Mouse (Mus musculus): ENCODE data around the gene 2700049A03Rik. TPM values are rescaled to one million over a fixed set of nuclear protein-coding genes. Genes with fewer than 3 reads are reported as not detected.
"Not testable (repeated sequence)": the region's sequence is repeated elsewhere in the genome, so short reads cannot be mapped to it uniquely, and the experiment has no call there.

Gene 2700049A03Rik
- 2.1 and 2.4 TPM in 2 replicates for polyA plus RNA-seq (2012; rRNA removed)

GRCm38 (mm10) chr12:71136130-71136973, at the start of gene 2700049A03Rik, which contains the start of gene Timm9:
Gene 2700049A03Rik, plus strand, starts transcription at chr12:71136848.
Gene Timm9, minus strand, starts transcription at chr12:71136684.
- TF ChIP-seq POLR2A (IDR thresholded peaks at IDR 0.05; ENCODE audit: low read depth, low read length) (peak; percentile 44), CTCF (conservative IDR thresholded peaks at IDR 0.05; ENCODE audit: insufficient read depth, insufficient read length, low read depth, low read length) (no peak)
- H3K4me1 ChIP-seq (ENCODE audit: control insufficient read depth, insufficient read depth, low read length) = peaks cover 6% of the 10 kb centered on the region; the same call in 1 of the 2 replicates

DNA sequence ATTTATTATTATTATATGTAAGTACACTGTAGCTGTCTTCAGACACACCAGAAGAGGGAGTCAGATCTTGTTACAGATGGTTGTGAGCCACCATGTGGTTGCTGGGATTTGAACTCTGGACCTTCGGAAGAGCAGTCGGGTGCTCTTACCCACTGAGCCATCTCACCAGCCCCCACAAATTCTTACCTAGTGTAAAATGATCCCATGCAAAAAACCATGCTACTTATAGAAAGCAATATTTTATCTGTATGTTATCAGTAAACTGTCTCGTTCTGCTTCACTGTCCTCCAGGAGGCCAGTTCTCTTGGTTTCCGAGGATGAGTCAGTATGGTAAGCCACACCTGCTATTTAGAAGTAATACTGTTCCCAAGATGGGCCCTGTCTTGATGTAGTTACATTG, 32.4 kb upstream of the 2700049A03Rik start:
- DNase-seq; H3K27ac ChIP-seq (ENCODE audit: insufficient read depth, low read depth, low read length); H3K4me3 ChIP-seq (ENCODE audit: insufficient read depth, low read depth, low read length); H3K27me3 ChIP-seq (replicated peaks; ENCODE audit: control insufficient read depth, insufficient read depth, low read length); H3K4me1 ChIP-seq (ENCODE audit: control insufficient read depth, insufficient read depth, low read length); H3K36me3 ChIP-seq (ENCODE audit: control insufficient read depth, insufficient read depth, low read length): not testable (repeated sequence)
- WGBS = 75% methylated on average over 4 of the region's 4 CpGs

More at GRCm38 (mm10) chr12:71136130-71136973, at the start of gene 2700049A03Rik, which contains the start of gene Timm9:
- WGBS = under 1% methylated on average over 52 of the region's 52 CpGs
- Histone ChIP-seq H3K4me3 (ENCODE audit: insufficient read depth, low read depth, low read length) (peak within 1 kb of the TSS; percentile 85), H3K36me3 (ENCODE audit: control insufficient read depth, insufficient read depth, low read length) (no peaks in the 10 kb centered on the region), H3K27me3 (replicated peaks; ENCODE audit: control insufficient read depth, insufficient read depth, low read length) (no peaks in the 10 kb centered on the region), H3K27ac (ENCODE audit: insufficient read depth, low read depth, low read length) (peak within 1 kb of the TSS; percentile 74)
- peak; percentile 90 for DNase-seq

- no peak for DNase-seq
- Histone ChIP-seq H3K4me3 (ENCODE audit: insufficient read depth, low read depth, low read length) (no peak overlapping the region), H3K36me3 (ENCODE audit: control insufficient read depth, insufficient read depth, low read length) (no peaks in the 10 kb centered on the region), H3K4me1 (ENCODE audit: control insufficient read depth, insufficient read depth, low read length) (no peaks in the 10 kb centered on the region), H3K27ac (ENCODE audit: insufficient read depth, low read depth, low read length) (no peak overlapping the region), H3K27me3 (replicated peaks; ENCODE audit: control insufficient read depth, insufficient read depth, low read length) (no peaks in the 10 kb centered on the region)
- 88% methylated on average over 6 of the region's 6 CpGs for WGBS
- TF ChIP-seq POLR2A (IDR thresholded peaks at IDR 0.05; ENCODE audit: low read depth, low read length) = no peak
- no peak for TF ChIP-seq CTCF (conservative IDR thresholded peaks at IDR 0.05; ENCODE audit: insufficient read depth, insufficient read length, low read depth, low read length)
These were observed 29.4 kb upstream of the 2700049A03Rik start for GRCm38 (mm10) chr12:71107216-71107771.

GRCm38 (mm10) chr12:71111331-71111730, 25.3 kb upstream of the 2700049A03Rik start, which contains the start of gene Tomm20l:
Gene Tomm20l, plus strand, starts transcription at chr12:71111428.
- no peaks in the 10 kb centered on the region for H3K36me3 ChIP-seq (ENCODE audit: control insufficient read depth, insufficient read depth, low read length)
- peak; percentile 81 for DNase-seq
- TF ChIP-seq CTCF (conservative IDR thresholded peaks at IDR 0.05; ENCODE audit: insufficient read depth, insufficient read length, low read depth, low read length) (peak; percentile 34), POLR2A (IDR thresholded peaks at IDR 0.05; ENCODE audit: low read depth, low read length) (no peak)
- H3K4me3 ChIP-seq (ENCODE audit: insufficient read depth, low read depth, low read length) = peak within 1 kb of the TSS; percentile 5; the same call in 1 of the 2 replicates
- H3K27me3 ChIP-seq (replicated peaks; ENCODE audit: control insufficient read depth, insufficient read depth, low read length) = no peaks in the 10 kb centered on the region
- WGBS = 7% methylated on average over 33 of the region's 33 CpGs
- no peaks in the 10 kb centered on the region for H3K4me1 ChIP-seq (ENCODE audit: control insufficient read depth, insufficient read depth, low read length)
- H3K27ac ChIP-seq (ENCODE audit: insufficient read depth, low read depth, low read length) = no peak within 1 kb of the TSS

DNA sequence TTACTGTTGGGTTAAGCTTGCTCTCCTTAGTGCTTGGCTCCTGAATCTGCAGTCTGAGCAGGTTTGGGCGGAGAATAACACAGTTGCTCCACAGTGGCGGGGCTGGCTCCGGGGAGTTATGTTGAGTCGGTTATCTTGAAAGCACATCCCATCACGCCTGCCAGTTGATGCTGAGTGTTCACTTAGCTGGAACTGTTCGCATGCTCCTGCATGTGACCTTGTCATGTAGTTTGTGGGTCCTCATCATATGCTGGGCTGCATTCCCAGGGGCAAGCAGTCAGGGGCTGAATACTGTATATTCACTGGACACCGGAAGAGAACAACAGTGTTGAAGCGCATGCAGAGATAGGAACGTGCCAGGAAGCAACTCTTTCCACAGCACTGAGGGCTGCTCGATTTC, 23.6 kb upstream of the 2700049A03Rik start:
- Histone ChIP-seq H3K27me3 (replicated peaks; ENCODE audit: control insufficient read depth, insufficient read depth, low read length) (no peaks in the 10 kb centered on the region), H3K27ac (ENCODE audit: insufficient read depth, low read depth, low read length) (no peak overlapping the region), H3K36me3 (ENCODE audit: control insufficient read depth, insufficient read depth, low read length) (no peaks in the 10 kb centered on the region), H3K4me3 (ENCODE audit: insufficient read depth, low read depth, low read length) (no peak overlapping the region), H3K4me1 (ENCODE audit: control insufficient read depth, insufficient read depth, low read length) (no peaks in the 10 kb centered on the region)
- no peak for DNase-seq
- 83% methylated on average over 10 of the region's 10 CpGs for WGBS
- TF ChIP-seq POLR2A (IDR thresholded peaks at IDR 0.05; ENCODE audit: low read depth, low read length) (no peak), CTCF (conservative IDR thresholded peaks at IDR 0.05; ENCODE audit: insufficient read depth, insufficient read length, low read depth, low read length) (no peak)

DNA sequence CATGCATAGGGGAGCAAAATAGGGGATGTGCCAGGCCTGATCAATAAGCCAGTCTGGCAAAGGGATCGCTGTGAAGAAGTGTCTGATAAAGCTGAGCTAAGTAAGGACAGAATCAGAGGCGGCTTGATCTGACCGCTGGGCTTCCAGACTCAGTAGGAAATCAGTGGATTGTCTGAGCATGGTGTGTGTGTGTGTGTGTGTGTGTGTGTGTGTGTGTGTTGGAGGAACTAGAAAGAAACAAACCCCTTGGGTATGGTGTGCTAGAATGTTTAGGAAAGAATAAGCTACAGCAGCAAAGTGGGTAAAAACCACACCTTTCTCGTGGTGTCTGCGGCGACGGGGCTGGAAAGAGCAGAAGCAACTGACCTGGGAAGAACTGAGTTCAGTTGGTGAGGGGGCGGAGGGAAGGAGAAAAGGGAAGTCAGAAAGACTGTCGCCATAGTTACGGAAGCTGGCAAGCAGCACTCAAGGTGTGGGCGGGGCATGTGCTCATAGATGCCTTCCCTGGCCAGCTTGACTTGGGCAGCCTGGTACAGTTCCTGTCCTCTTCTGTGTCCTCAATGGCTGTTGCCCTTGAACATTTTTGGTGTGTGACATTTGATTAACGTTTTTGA, 22.9 kb upstream of the 2700049A03Rik start:
- no peaks in the 10 kb centered on the region for H3K4me1 ChIP-seq (ENCODE audit: control insufficient read depth, insufficient read depth, low read length)
- H3K36me3 ChIP-seq (ENCODE audit: control insufficient read depth, insufficient read depth, low read length) = no peaks in the 10 kb centered on the region
- no peak for TF ChIP-seq POLR2A (IDR thresholded peaks at IDR 0.05; ENCODE audit: low read depth, low read length)
- no peak for TF ChIP-seq CTCF (conservative IDR thresholded peaks at IDR 0.05; ENCODE audit: insufficient read depth, insufficient read length, low read depth, low read length)
- H3K27ac ChIP-seq (ENCODE audit: insufficient read depth, low read depth, low read length) = no peak overlapping the region
- 26% methylated on average over 12 of the region's 12 CpGs for WGBS
- H3K27me3 ChIP-seq (replicated peaks; ENCODE audit: control insufficient read depth, insufficient read depth, low read length) = no peaks in the 10 kb centered on the region
- H3K4me3 ChIP-seq (ENCODE audit: insufficient read depth, low read depth, low read length) = no peak overlapping the region
- DNase-seq = peak; percentile 76

GRCm38 (mm10) chr12:71116411-71116810, 20.2 kb upstream of the 2700049A03Rik start:
- no peak for TF ChIP-seq POLR2A (IDR thresholded peaks at IDR 0.05; ENCODE audit: low read depth, low read length)
- no peak for TF ChIP-seq CTCF (conservative IDR thresholded peaks at IDR 0.05; ENCODE audit: insufficient read depth, insufficient read length, low read depth, low read length)
- Histone ChIP-seq H3K4me3 (ENCODE audit: insufficient read depth, low read depth, low read length) (no peak overlapping the region), H3K27ac (ENCODE audit: insufficient read depth, low read depth, low read length) (no peak overlapping the region), H3K27me3 (replicated peaks; ENCODE audit: control insufficient read depth, insufficient read depth, low read length) (no peaks in the 10 kb centered on the region), H3K4me1 (ENCODE audit: control insufficient read depth, insufficient read depth, low read length) (no peaks in the 10 kb centered on the region), H3K36me3 (ENCODE audit: control insufficient read depth, insufficient read depth, low read length) (no peaks in the 10 kb centered on the region)
- DNase-seq = no peak
- 73% methylated on average over 5 of the region's 5 CpGs for WGBS

All from kidney, adult 2 months (tissue).